Mouse (Mus musculus) embryonic fibroblast, embryonic 13.5 days (primary cell): ENCODE measurements around the gene Gpr155.

Experiments
- CTCF ChIP-seq: IDR thresholded peaks from 2 replicates; pipeline ENCODE4 v1.5.1; 2011; ENCODE audit warnings: mild to moderate bottlenecking, control low read depth, low read length, moderate library complexity, borderline replicate concordance; ENCODE audit not compliant: insufficient read depth
- POLR2A ChIP-seq: IDR thresholded peaks from 2 replicates; pipeline ENCODE4 v1.6.1; 2011; ENCODE audit warnings: low read depth, mild to moderate bottlenecking, control low read depth, low read length, moderate library complexity

- TF ChIP-seq POLR2A (no peak), CTCF (no peak)
Measured at GRCm38 (mm10) chr2:73407662-73408061, 21.3 kb upstream of the Gpr155 start.
